Mouse (Mus musculus): Measurements from ENCODE around the gene Cerk.

DNA sequence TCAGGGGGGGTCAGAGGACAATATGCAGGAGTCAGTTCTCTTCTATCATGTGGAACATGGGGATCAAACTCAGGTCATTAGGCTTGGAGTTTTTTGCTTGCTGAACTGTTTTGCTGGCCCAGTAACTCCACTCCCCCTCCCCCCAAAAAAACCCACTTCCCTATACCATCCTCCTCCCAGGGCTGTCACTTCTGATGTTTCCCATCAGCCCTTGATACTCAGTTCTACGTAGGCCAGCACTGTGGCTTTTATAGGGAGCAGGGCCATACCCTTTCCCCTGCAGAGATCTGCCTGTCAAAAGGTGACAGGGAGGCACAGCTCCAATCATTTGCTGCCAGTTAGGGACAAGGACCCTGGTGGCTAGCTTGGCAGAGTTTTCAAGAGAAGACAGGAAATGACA is 5.6 kb upstream of the Cerk start:
- no peak for TF ChIP-seq GATA1 (IDR thresholded peaks at IDR 0.05; ENCODE audit: low read length)
- TF ChIP-seq TAL1 (IDR thresholded peaks at IDR 0.05; ENCODE audit: low read length): no peak

Measured in erythroblast, embryonic 14.5 days (primary cell).